Mouse (Mus musculus) midbrain, embryonic 10.5 days (tissue): ENCODE results near the gene Gm527. TPM values are rescaled to one million over a fixed set of nuclear protein-coding genes. Genes with fewer than 3 reads are reported as not detected.
A peak's percentile ranks its signal among the peaks of the same experiment; 100 is the strongest.

Source experiments
- DNase-seq: peaks from one replicate; pipeline ENCODE4 v3.0.0-alpha.2; 2017; ENCODE audit warnings: low spot score
- H3K27ac ChIP-seq: fragments of 300-500 bp; sonication (generic); replicated peaks from 2 replicates; pipeline ENCODE4 v1.5.1; 2016; ENCODE audit warnings: mild to moderate bottlenecking
- H3K27me3 ChIP-seq: fragments of 300-500 bp; sonication (generic); 2 replicates; pipeline ENCODE4 v1.6.1; 2016; ENCODE audit warnings: low read depth, mild to moderate bottlenecking; ENCODE audit not compliant: poor library complexity, severe bottlenecking
- H3K36me3 ChIP-seq: fragments of 300-500 bp; sonication (generic); 2 replicates; pipeline ENCODE4 v1.6.1; 2016; ENCODE audit warnings: mild to moderate bottlenecking, moderate library complexity
- H3K4me1 ChIP-seq: fragments of 300-500 bp; sonication (generic); 2 replicates; pipeline ENCODE4 v1.6.1; 2016
- H3K4me3 ChIP-seq: fragments of 300-500 bp; sonication (generic); 2 replicates; pipeline ENCODE4 v1.5.1; 2016; ENCODE audit warnings: mild to moderate bottlenecking, moderate library complexity
- H3K9me3 ChIP-seq: fragments of 300-500 bp; sonication (generic); replicated peaks from 2 replicates; pipeline ENCODE4 v1.6.1; 2016; ENCODE audit warnings: mild to moderate bottlenecking
- WGBS: fragments of 180-500 bp; shearing (Covaris S2); methylation state at CpG from one replicate; pipeline ENCODE4 v1.1.7; 2016; 5-methylcytosine and 5-hydroxymethylcytosine counted together
- polyA plus RNA-seq: library from polyadenylated mRNA; unstranded; fragments of >200 nt; fragmentation: Nextera tagmentation; extraction: Ambion mirVana; gene quantifications from 2 replicates; pipeline ENCODE4 v1.2.1, GENCODE M21; 2016

The Gm527 gene
- 2.1 and 2.4 TPM in 2 replicates for polyA plus RNA-seq

DNA sequence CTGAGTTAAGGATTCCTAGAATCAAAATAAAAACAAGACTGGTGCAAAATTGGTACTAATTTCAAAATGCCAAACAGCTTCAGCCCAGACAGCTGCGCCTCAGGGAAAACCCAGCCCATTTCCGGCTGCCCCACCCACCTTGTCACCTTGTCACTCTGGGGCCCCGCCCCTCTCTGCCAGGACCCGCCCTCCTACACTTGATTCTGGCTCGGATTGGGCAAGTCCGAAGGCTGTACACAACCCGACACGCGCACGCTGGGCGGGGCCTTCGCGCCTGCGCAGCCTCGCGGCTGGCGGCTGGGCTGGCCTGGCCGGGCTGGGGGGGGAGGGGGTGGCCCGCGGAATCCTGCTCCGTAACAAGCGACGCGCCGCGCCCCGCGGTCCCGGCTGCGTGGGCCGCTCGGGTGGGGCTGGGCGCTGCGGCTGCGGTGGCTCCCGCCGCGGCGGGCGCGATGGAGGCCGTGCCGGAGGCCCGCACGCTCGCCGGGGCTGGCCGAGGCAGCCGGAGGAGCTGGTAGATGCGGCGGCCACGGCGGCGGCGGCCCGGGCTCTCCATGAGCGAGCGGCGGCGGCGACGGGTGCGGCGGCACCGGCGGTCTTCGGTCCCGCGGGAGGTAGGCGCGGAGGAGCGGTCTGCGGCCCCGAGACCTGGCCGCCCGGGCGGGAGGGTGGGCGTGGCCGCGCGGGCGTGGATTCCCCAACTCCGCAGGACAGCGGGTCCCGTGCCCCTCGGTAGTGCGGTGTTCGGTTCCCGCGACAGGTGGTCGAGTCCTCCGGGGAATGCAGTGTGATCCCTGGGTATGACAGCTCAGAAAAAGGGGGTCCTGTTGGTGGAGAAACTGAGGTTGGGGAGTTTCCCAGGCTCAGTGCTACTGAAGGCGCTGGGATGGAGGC lies at the start of gene Gm527:
Gene Gm527, plus strand, starts transcription at position 329 of the 894 bp plus-strand sequence.
- H3K36me3 ChIP-seq, result 0 out of 2 replicates have a peak, but pooled peaks cover 4% of the 10 kb centered on the region
- peaks cover 9% of the 10 kb centered on the region for H3K27me3 ChIP-seq
- under 1% methylated on average over 80 of the region's 93 CpGs for WGBS
- 0 out of 2 replicates have a peak, but pooled peaks cover 4% of the 10 kb centered on the region for H3K4me1 ChIP-seq
- peak within 1 kb of the TSS; percentile 89 for H3K27ac ChIP-seq
- DNase-seq, result peak; percentile 96
- peak within 1 kb of the TSS; percentile 85 for H3K4me3 ChIP-seq
- H3K9me3 ChIP-seq, result no peaks in the 10 kb centered on the region

DNA sequence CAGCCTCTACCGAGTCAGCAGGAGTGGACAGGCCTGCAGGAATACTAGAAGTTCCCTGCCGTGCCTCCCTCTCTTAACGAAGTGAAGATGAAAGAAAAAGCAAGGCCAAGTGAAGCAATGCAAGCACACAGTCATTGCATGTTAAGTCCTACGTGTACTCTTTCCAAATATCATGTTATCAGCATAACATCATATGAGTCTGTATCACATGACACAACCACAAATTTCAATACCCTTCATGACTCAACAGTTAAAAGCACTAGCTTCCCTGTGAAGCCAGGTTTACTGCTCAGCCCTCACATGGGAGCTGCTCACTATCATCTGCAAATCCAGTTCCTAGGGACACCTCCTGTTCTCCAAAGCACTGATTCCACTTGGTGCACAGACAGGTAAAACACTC lies 46.6 kb upstream of the Gm527 start:
- no peak for DNase-seq
- no peaks in the 10 kb centered on the region for H3K36me3 ChIP-seq
- H3K27me3 ChIP-seq, result no peaks in the 10 kb centered on the region
- no peaks in the 10 kb centered on the region for H3K4me1 ChIP-seq
- WGBS, result 62% methylated on average over 4 of the region's 4 CpGs
- H3K9me3 ChIP-seq, result no peaks in the 10 kb centered on the region
- H3K4me3 ChIP-seq, result no peak overlapping the region
- no peak overlapping the region for H3K27ac ChIP-seq

DNA sequence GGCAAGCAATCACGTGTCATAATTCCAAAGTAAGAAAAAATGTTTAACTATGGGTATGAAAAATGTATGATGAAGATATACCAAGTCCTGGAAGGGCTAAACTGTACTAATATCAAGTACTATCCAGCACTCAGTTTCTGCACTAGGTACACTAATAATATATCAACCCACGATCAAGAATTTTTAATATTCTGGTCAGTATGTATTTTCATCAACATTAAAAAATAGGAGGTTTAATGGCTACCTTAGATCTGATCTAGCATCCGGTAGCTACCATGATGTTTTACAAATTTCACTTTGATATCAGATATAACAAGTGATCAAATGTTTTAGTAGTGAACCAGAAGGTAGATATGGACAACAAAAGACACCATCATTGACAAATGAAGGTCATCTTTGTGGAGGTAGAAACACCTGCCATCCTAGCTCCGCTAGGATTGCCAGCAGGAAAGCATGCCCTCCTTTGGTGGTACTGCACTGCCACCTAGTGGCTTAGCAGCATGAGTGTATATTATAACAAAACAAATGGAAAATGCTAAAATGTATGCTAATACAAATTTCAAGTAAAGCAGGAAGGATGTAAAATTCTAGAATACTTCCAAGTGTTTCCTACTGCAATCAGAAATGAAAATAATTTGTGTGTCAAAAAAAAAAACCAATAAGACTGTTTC lies 20.5 kb upstream of the Gm527 start:
- Histone ChIP-seq H3K9me3 (no peaks in the 10 kb centered on the region), H3K36me3 (no peaks in the 10 kb centered on the region), H3K27ac (no peak overlapping the region), H3K4me1 (peaks cover under 1% of the 10 kb centered on the region), H3K4me3 (no peak overlapping the region), H3K27me3 (no peaks in the 10 kb centered on the region)
- DNase-seq, result peak; percentile 50
- WGBS, result 49% methylated on average over 4 of the region's 4 CpGs

DNA sequence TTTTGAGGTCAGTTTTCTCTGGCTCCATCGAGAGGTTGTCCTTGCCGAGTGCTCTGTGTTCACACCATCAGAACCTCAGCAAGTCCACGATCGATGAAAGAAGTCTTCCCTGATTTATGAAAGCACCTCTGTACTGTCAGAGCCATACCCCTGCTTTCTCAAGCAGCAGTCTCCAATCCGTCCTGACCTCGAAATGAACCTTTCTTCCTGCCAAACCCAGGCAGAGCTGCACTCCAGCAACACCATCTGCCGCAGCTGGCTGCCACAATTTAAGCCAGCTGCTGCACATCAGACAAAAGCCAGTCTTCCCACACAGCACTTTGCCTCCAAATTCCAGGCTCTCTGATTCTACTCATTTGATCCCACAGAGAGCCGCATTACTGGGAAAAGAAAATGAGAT lies 15.2 kb upstream of the Gm527 start:
- Histone ChIP-seq H3K27me3 (no peaks in the 10 kb centered on the region), H3K36me3 (no peaks in the 10 kb centered on the region), H3K9me3 (no peaks in the 10 kb centered on the region), H3K4me1 (peaks cover 5% of the 10 kb centered on the region), H3K4me3 (no peak overlapping the region), H3K27ac (no peak overlapping the region)
- WGBS, result 69% methylated on average over 8 of the region's 8 CpGs
- DNase-seq, result peak; percentile 27

DNA sequence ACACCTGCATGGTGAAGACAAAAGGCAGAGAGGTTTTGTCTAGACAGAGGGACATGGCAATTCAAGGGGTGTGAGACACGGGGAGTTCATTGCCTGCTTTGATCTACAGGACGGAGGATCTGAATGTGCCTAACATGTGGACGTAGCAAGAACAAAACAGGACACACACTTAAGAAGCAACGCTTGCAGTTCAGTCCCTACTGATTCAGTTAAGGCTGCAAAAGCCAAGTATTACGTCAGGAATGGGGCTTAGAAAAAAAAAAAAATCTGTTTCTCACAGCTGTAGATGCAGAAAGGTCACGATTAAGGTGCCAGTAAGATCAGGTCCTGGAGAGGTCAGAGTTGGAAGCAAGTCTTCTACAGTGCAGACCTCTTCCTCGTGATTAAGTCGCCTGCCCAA lies 14.5 kb upstream of the Gm527 start:
- WGBS, result 81% methylated on average over 8 of the region's 8 CpGs
- Histone ChIP-seq H3K36me3 (no peaks in the 10 kb centered on the region), H3K27ac (no peak overlapping the region), H3K9me3 (no peaks in the 10 kb centered on the region), H3K4me3 (no peak overlapping the region), H3K27me3 (no peaks in the 10 kb centered on the region), H3K4me1 (peaks cover 5% of the 10 kb centered on the region)
- no peak for DNase-seq

DNA sequence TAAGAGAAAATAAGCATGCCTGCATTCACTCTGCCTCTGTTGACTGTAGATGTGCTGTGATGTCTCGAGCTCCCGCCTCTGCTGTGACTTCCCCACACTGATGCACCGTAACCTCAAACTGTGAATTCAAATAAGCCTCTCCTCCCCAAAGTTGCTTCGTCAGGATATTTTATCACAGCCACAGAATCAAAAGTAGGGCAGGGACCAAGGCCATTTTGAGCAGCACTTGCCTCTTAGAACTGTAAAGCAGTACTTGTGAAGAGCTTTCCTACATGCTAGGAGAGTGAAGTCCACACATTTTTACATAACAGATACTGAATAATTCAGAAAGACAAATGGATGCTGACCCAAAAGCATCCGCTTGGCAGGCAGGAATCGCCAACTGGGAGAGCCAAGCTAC lies 4.7 kb upstream of the Gm527 start:
- Histone ChIP-seq H3K9me3 (no peaks in the 10 kb centered on the region), H3K4me3 (no peak overlapping the region), H3K27ac (no peak overlapping the region), H3K36me3 (no peaks in the 10 kb centered on the region), H3K27me3 (no peaks in the 10 kb centered on the region), H3K4me1 (0 out of 2 replicates have a peak, but pooled peaks cover 4% of the 10 kb centered on the region)
- 70% methylated on average over 6 of the region's 6 CpGs for WGBS
- no peak for DNase-seq

DNA sequence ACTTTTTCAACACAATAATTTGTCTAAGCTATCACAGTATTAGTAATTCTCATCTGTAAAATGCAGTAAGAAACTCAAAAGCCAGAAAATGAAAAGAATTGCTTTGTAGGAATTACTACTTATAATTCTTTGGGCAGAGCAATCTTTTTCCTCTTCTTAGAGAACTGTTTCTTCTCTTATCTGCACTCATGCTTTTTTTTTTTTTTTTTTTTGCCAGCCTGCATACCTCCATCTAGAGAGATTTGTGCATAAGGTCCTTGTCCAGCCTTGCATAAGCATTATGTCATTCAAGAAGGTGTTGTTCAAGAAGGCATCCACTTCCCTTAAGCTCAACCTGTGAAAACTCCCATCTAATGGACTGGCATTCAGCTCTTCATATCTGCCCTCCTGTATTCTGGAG lies 971 bp upstream of the Gm527 start:
- DNase-seq, result no peak
- Histone ChIP-seq H3K36me3 (no peaks in the 10 kb centered on the region), H3K4me1 (0 out of 2 replicates have a peak, but pooled peaks cover 4% of the 10 kb centered on the region), H3K9me3 (no peaks in the 10 kb centered on the region), H3K27ac (no peak overlapping the region), H3K4me3 (no peak overlapping the region), H3K27me3 (peaks cover 9% of the 10 kb centered on the region)

DNA sequence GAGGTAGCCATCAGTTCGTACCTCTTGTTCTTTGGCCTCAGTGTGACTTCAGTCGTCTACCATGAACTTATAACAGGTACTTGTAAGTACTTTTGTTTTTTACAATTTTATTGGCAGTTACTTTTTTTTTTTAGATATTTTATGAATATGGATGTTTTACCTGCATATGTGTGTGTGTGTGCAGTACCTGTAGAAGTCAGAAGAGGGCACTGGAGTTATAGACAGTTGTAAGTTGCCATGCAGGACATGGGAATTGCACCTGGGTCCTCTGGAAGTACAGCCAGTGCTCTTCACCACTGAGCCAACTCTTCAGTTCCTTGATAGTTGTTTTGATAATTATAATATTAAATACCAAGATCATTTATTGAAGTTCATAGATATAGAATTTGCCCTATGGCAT lies 19.8 kb downstream of the Gm527 start:
- H3K27me3 ChIP-seq, result no peaks in the 10 kb centered on the region
- 84% methylated on average over 2 of the region's 2 CpGs for WGBS
- DNase-seq, result no peak
- peaks cover 11% of the 10 kb centered on the region; the same call in 1 of the 2 replicates for H3K36me3 ChIP-seq
- H3K27ac ChIP-seq, result no peak overlapping the region
- no peaks in the 10 kb centered on the region for H3K4me1 ChIP-seq
- no peaks in the 10 kb centered on the region for H3K9me3 ChIP-seq
- H3K4me3 ChIP-seq, result no peak overlapping the region

DNA sequence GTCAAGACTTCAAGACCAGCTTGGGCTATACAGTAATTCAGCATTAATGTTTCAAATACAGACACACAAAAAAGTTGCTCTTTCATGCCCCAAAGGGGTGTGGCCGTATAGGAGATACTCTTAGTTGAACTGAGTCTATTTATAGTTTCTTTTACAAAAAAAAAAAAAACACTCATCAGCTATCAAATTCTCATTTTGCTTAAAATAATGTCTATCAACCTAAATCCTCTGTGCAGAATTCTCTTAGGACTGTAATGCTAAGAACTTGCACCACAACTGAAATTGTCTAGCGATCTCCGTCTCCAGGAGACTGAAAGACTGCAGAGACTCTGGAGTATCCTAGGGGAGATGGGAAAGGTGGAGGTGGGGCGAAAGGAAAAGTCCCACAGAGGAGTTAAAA lies 46.9 kb downstream of the Gm527 start:
- WGBS, result 27% methylated on average over 4 of the region's 4 CpGs
- Histone ChIP-seq H3K36me3 (no peaks in the 10 kb centered on the region), H3K9me3 (no peaks in the 10 kb centered on the region), H3K27ac (0 out of 2 replicates have a peak overlapping the region, but pooled peaks have one; percentile 73), H3K4me3 (peak overlapping the region; percentile 91), H3K27me3 (no peaks in the 10 kb centered on the region), H3K4me1 (peaks cover 34% of the 10 kb centered on the region)
- no peak for DNase-seq

DNA sequence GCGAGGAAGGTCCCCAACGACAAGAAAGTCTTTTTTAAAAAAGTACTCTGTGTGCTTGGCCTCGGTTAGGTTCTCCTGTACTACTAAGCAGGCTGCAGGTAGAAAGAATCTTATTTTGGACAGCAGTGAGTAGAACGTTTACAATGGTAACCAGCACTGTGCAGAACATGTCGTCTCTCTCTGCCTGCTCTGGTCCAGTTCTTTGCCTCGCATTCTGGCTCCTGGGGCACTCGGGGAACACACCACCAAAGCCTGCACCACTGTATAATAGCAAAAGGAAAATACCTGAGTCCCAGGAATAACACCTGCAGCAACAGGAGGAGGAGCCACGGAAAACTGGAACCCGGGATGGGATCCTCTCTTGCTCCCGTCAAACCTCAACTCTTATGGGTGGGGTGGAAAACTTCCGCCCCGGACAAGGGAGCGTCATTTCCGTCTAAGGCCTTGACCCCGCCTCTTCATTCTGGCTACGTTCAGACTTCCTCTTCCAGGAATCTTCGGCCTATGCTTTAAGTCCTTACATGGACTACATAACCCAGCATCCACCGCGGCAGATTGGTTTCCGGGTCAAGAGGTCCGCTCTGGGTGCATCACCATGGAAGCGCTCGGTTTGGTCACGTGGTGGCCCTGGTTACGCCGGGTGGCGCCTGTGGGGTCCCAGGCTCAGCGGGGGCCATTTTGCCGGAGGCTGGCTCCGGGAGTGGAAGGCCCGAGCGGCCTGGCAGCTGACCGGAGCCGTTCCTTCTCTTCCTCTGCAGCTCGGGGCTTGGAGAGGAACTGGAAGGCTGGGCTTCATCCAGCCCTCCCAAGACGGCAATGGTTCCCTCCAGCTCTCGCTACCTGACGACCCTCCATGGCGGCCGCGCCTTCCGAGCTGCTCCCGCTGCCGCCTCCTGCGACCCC lies 47.7 kb downstream of the Gm527 start, which contains the start of the genes Klhl28 and Togaram1:
Gene Klhl28, minus strand, starts transcription at position 411 of the 903 bp plus-strand sequence.
Gene Togaram1, plus strand, starts transcription at position 681 of the 903 bp plus-strand sequence.
- H3K36me3 ChIP-seq, result 0 out of 2 replicates have a peak, but pooled peaks cover 2% of the 10 kb centered on the region
- peaks cover 42% of the 10 kb centered on the region for H3K4me1 ChIP-seq
- WGBS, result 0% methylated on average over 45 of the region's 45 CpGs
- no peaks in the 10 kb centered on the region for H3K27me3 ChIP-seq
- no peaks in the 10 kb centered on the region for H3K9me3 ChIP-seq
- DNase-seq, result peak; percentile 99
- H3K4me3 ChIP-seq, result peak within 1 kb of the TSS; percentile 91
- H3K27ac ChIP-seq, result peak within 1 kb of the TSS; percentile 92

DNA sequence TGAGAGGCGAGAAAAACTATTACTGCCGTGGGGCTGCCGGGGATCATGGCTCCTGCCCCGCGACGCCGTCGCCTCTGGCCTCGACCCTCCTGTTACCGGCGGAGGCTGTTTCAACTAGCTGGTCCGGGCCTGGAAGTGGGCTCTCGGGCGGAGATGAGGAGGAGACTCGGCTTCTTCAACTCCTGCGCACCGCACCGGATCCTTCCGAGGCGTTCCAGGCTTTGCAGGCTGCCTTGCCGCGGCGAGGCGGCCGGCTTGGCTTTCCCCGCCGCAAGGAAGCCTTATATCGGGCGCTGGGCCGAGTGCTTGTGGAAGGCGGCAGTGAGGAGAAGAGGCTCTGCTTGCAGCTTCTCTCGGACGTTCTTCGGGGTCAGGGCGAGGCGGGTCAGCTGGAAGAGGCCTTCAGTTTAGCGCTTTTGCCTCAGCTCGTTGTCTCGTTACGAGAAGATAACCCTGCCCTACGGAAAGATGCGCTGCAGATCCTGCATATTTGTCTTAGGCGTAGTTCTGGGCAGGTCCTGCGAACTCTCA lies 48.5 kb downstream of the Gm527 start:
- DNase-seq, result peak; percentile 66
- under 1% methylated on average over 44 of the region's 44 CpGs for WGBS
- peaks cover 50% of the 10 kb centered on the region for H3K4me1 ChIP-seq

More for the DNA sequence above, 48.5 kb downstream of the Gm527 start:
- Histone ChIP-seq H3K4me3 (peak overlapping the region; percentile 91), H3K27ac (peak overlapping the region; percentile 92), H3K36me3 (0 out of 2 replicates have a peak, but pooled peaks cover 10% of the 10 kb centered on the region), H3K9me3 (no peaks in the 10 kb centered on the region), H3K27me3 (no peaks in the 10 kb centered on the region)
